Mouse (Mus musculus): ENCODE data around the gene Kbtbd12.

Kbtbd12 gene

GRCm38 (mm10) chr6:88637611-88638301, at the start of gene Kbtbd12:
TSS of gene Kbtbd12 (minus strand) at chr6:88637950.
- CTCF ChIA-PET = no interaction called here

GRCm38 (mm10) chr6:88683380-88684053, 45.8 kb upstream of the Kbtbd12 start:
- CTCF ChIA-PET = no interaction called here

- CTCF ChIA-PET = interaction anchor here (0.6 kb wide), 1 partner anchor 550 kb away, joined by 4 read pairs; no protein-coding TSS in a partner anchor
Observed at GRCm38 (mm10) chr6:88681026-88681425, 43.3 kb upstream of the Kbtbd12 start.

GRCm38 (mm10) chr6:88677738-88678137, 40.0 kb upstream of the Kbtbd12 start:
- CTCF ChIA-PET = interaction anchor here (0.6 to 0.7 kb wide), 3 partner anchors 16 to 63 kb away, joined by 3 read pairs; no protein-coding TSS in a partner anchor

- CTCF ChIA-PET = interaction anchor here (0.7 kb wide), 2 partner anchors 17 to 63 kb away, joined by 3 read pairs; no protein-coding TSS in a partner anchor
Observed at GRCm38 (mm10) chr6:88676753-88677736, 39.3 kb upstream of the Kbtbd12 start.

GRCm38 (mm10) chr6:88675815-88676214, 38.1 kb upstream of the Kbtbd12 start:
- CTCF ChIA-PET = no interaction called here

GRCm38 (mm10) chr6:88662284-88662683, 24.5 kb upstream of the Kbtbd12 start:
- CTCF ChIA-PET = interaction anchor here (0.8 kb wide), 1 partner anchor 19 kb away, joined by 3 read pairs; no protein-coding TSS in a partner anchor

GRCm38 (mm10) chr6:88661696-88662095, 23.9 kb upstream of the Kbtbd12 start:
- CTCF ChIA-PET = no interaction called here

- CTCF ChIA-PET = no interaction called here
Observed at GRCm38 (mm10) chr6:88647564-88648295, 10.0 kb upstream of the Kbtbd12 start.

- CTCF ChIA-PET = interaction anchor here (0.6 kb wide), 1 partner anchor 128 kb away, joined by 5 read pairs; no protein-coding TSS in a partner anchor
Observed at GRCm38 (mm10) chr6:88644786-88645185, 7.0 kb upstream of the Kbtbd12 start.

- CTCF ChIA-PET = no interaction called here
Observed at GRCm38 (mm10) chr6:88641346-88641920, 3.7 kb upstream of the Kbtbd12 start.

- CTCF ChIA-PET = no interaction called here
Observed at GRCm38 (mm10) chr6:88640331-88640730, 2.6 kb upstream of the Kbtbd12 start.

- CTCF ChIA-PET = no interaction called here
Observed at GRCm38 (mm10) chr6:88639921-88640320, 2.2 kb upstream of the Kbtbd12 start.

GRCm38 (mm10) chr6:88639372-88639920, 1.7 kb upstream of the Kbtbd12 start:
- CTCF ChIA-PET = no interaction called here

GRCm38 (mm10) chr6:88638917-88639316, 1.2 kb upstream of the Kbtbd12 start:
- CTCF ChIA-PET = no interaction called here

GRCm38 (mm10) chr6:88635881-88636754, 1.6 kb downstream of the Kbtbd12 start:
- CTCF ChIA-PET = interaction anchor here (0.6 kb wide), 1 partner anchor 512 kb away, joined by 7 read pairs; no protein-coding TSS in a partner anchor

GRCm38 (mm10) chr6:88631293-88631692, 6.5 kb downstream of the Kbtbd12 start:
- CTCF ChIA-PET = no interaction called here

GRCm38 (mm10) chr6:88630560-88630959, 7.2 kb downstream of the Kbtbd12 start:
- CTCF ChIA-PET = no interaction called here

GRCm38 (mm10) chr6:88629821-88630220, 7.9 kb downstream of the Kbtbd12 start:
- CTCF ChIA-PET = no interaction called here

Data from spleen, embryonic (tissue).